Mouse (Mus musculus) lung, adult 2 months (tissue): ENCODE data around the gene Stx3.

Experiments used
- CTCF ChIP-seq: fragments of 200-500 bp; IDR thresholded peaks from 2 replicates; pipeline ENCODE4 v1.5.1; 2011; ENCODE audit warnings: mild to moderate bottlenecking, low read length, control low read depth; ENCODE audit not compliant: insufficient read depth
- POLR2A ChIP-seq: fragments of 200-500 bp; IDR thresholded peaks from 2 replicates; pipeline ENCODE4 v1.6.1; 2011; ENCODE audit warnings: low read depth, mild to moderate bottlenecking, control low read depth, low read length, borderline replicate concordance; ENCODE audit errors: extremely low read depth

- TF ChIP-seq POLR2A (no peak), CTCF (no peak)
Measured at GRCm38 (mm10) chr19:11856506-11856905, 37.3 kb upstream of the Stx3 start.
